Mouse (Mus musculus) midbrain, embryonic 11.5 days (tissue): ENCODE data around the gene Nsmce3. TPM values are rescaled to one million over a fixed set of nuclear protein-coding genes. Genes with fewer than 3 reads are reported as not detected.

Experiments used
- ATAC-seq: fragments of 200-750 bp; cut with Nextera tagmentation; 2 replicates; pipeline ENCODE4 v1.8.0; 2017; ENCODE audit warnings: moderate TSS enrichment, moderate library complexity; ENCODE audit not compliant: low FRiP score
- DNase-seq: peaks from one replicate; pipeline ENCODE4 v3.0.0; 2015; ENCODE audit warnings: low spot score; ENCODE audit errors: missing footprints
- H3K27ac ChIP-seq: fragments of 300-500 bp; sonication (generic); 2 replicates; pipeline ENCODE4 v1.5.1; 2014; ENCODE audit warnings: low read depth, low read length
- H3K27me3 ChIP-seq: fragments of 300-500 bp; sonication (generic); 2 replicates; pipeline ENCODE4 v1.6.1; 2014; ENCODE audit warnings: mild to moderate bottlenecking, low read length, moderate library complexity, mixed read lengths; ENCODE audit not compliant: control insufficient read depth, insufficient read depth
- H3K36me3 ChIP-seq: fragments of 300-500 bp; sonication (generic); 2 replicates; pipeline ENCODE4 v1.6.1; 2014; ENCODE audit warnings: mild to moderate bottlenecking, low read length, moderate library complexity, mixed read lengths; ENCODE audit not compliant: control insufficient read depth, insufficient read depth
- H3K4me1 ChIP-seq: fragments of 300-500 bp; sonication (generic); 2 replicates; pipeline ENCODE4 v1.6.1; 2014; ENCODE audit warnings: low read length; ENCODE audit not compliant: control insufficient read depth, insufficient read depth
- H3K4me2 ChIP-seq: fragments of 300-500 bp; sonication (generic); 2 replicates; pipeline ENCODE4 v1.6.1; 2014; ENCODE audit warnings: mild to moderate bottlenecking, moderate library complexity
- H3K4me3 ChIP-seq: fragments of 300-500 bp; sonication (generic); 2 replicates; pipeline ENCODE4 v1.5.1; 2014; ENCODE audit warnings: low read depth, low read length
- H3K9ac ChIP-seq: fragments of 300-500 bp; sonication (generic); 2 replicates; pipeline ENCODE4 v1.6.1; 2014; ENCODE audit warnings: low read length
- H3K9me3 ChIP-seq: fragments of 300-500 bp; sonication (generic); 2 replicates; pipeline ENCODE4 v1.6.1; 2016; ENCODE audit warnings: low read length; ENCODE audit not compliant: control insufficient read depth
- WGBS: fragments of 180-500 bp; shearing (Covaris S2); extraction: QIAGEN DNeasy Blood & Tissue Kit; methylation state at CpG from one replicate; pipeline ENCODE4 v1.1.7; 2014; 5-methylcytosine and 5-hydroxymethylcytosine counted together
- polyA plus RNA-seq: library from polyadenylated mRNA; unstranded; fragments of >200 nt; fragmentation: Nextera tagmentation; extraction: Ambion mirVana; gene quantifications from 2 replicates; pipeline ENCODE4 v1.2.1, GENCODE M21; 2014

Nsmce3 gene
- polyA plus RNA-seq, 1 experiment from 2014 or later: 13.1 TPM

GRCm38 (mm10) chr7:64850791-64851190, 22.0 kb downstream of the Nsmce3 start:
- Histone ChIP-seq H3K9ac (no peak overlapping the region), H3K9me3 (no peaks in the 10 kb centered on the region), H3K27me3 (no peaks in the 10 kb centered on the region), H3K36me3 (no peaks in the 10 kb centered on the region), H3K4me3 (no peak overlapping the region), H3K27ac (no peak overlapping the region), H3K4me1 (no peaks in the 10 kb centered on the region), H3K4me2 (no peak overlapping the region)
- DNase-seq (no peak), ATAC-seq (no peak)
- WGBS: 52% methylated on average over 3 of the region's 3 CpGs

- WGBS: 83% methylated on average over 5 of the region's 5 CpGs
- no peak overlapping the region for H3K4me3 ChIP-seq
- no peaks in the 10 kb centered on the region for H3K36me3 ChIP-seq
- DNase-seq (no peak), ATAC-seq (no peak)
- no peak overlapping the region for H3K4me2 ChIP-seq
- H3K9ac ChIP-seq: no peak overlapping the region
- H3K27me3 ChIP-seq: no peaks in the 10 kb centered on the region
- no peak overlapping the region for H3K27ac ChIP-seq
- no peaks in the 10 kb centered on the region for H3K9me3 ChIP-seq
- H3K4me1 ChIP-seq: no peaks in the 10 kb centered on the region
Measured at GRCm38 (mm10) chr7:64847366-64847899, 25.4 kb downstream of the Nsmce3 start.

- H3K27me3 ChIP-seq: no peaks in the 10 kb centered on the region
- DNase-seq: no peak
- H3K4me1 ChIP-seq: peaks cover 3% of the 10 kb centered on the region; the same call in 1 of the 2 replicates
- H3K9ac ChIP-seq: no peak overlapping the region
- H3K9me3 ChIP-seq: no peaks in the 10 kb centered on the region
- 86% methylated on average over 3 of the region's 3 CpGs for WGBS
- no peaks in the 10 kb centered on the region for H3K36me3 ChIP-seq
- no peak overlapping the region for H3K27ac ChIP-seq
- no peak overlapping the region for H3K4me2 ChIP-seq
- H3K4me3 ChIP-seq: no peak overlapping the region
- no peak for ATAC-seq
Measured at GRCm38 (mm10) chr7:64846061-64846460, 26.7 kb downstream of the Nsmce3 start.

- no peaks in the 10 kb centered on the region for H3K36me3 ChIP-seq
- no peak overlapping the region for H3K4me3 ChIP-seq
- peaks cover 7% of the 10 kb centered on the region; the same call in 1 of the 2 replicates for H3K4me1 ChIP-seq
- no peak overlapping the region for H3K4me2 ChIP-seq
- H3K9ac ChIP-seq: no peak overlapping the region
- DNase-seq (peak; percentile 90), ATAC-seq (peak; percentile 83)
- peak overlapping the region; percentile 3 for H3K27ac ChIP-seq
- WGBS: 32% methylated on average over 10 of the region's 10 CpGs
- no peaks in the 10 kb centered on the region for H3K27me3 ChIP-seq
- H3K9me3 ChIP-seq: no peaks in the 10 kb centered on the region
Measured at GRCm38 (mm10) chr7:64840946-64841659, 31.7 kb downstream of the Nsmce3 start.

GRCm38 (mm10) chr7:64840576-64840895, 32.3 kb downstream of the Nsmce3 start:
- WGBS: 66% methylated on average over 1 of the region's 1 CpGs
- peaks cover 7% of the 10 kb centered on the region; the same call in 1 of the 2 replicates for H3K4me1 ChIP-seq
- no peak overlapping the region for H3K4me3 ChIP-seq
- H3K9me3 ChIP-seq: no peaks in the 10 kb centered on the region
- H3K9ac ChIP-seq: no peak overlapping the region
- H3K27me3 ChIP-seq: no peaks in the 10 kb centered on the region
- DNase-seq (no peak), ATAC-seq (no peak)
- H3K4me2 ChIP-seq: peak overlapping the region; percentile 54
- H3K27ac ChIP-seq: no peak overlapping the region
- no peaks in the 10 kb centered on the region for H3K36me3 ChIP-seq

- H3K4me1 ChIP-seq: peaks cover 7% of the 10 kb centered on the region; the same call in 1 of the 2 replicates
- H3K27ac ChIP-seq: 0 out of 2 replicates have a peak overlapping the region, but pooled peaks have one; percentile 33
- no peaks in the 10 kb centered on the region for H3K9me3 ChIP-seq
- peak overlapping the region; percentile 54 for H3K4me2 ChIP-seq
- WGBS: 1% methylated on average over 21 of the region's 21 CpGs
- peak overlapping the region; percentile 25 for H3K4me3 ChIP-seq
- H3K9ac ChIP-seq: peak overlapping the region; percentile 41; the same call in 1 of the 2 replicates
- H3K36me3 ChIP-seq: no peaks in the 10 kb centered on the region
- ATAC-seq: peak; percentile 89
- no peaks in the 10 kb centered on the region for H3K27me3 ChIP-seq
- peak; percentile 95 for DNase-seq
Measured at GRCm38 (mm10) chr7:64839801-64840575, 32.8 kb downstream of the Nsmce3 start.

- H3K36me3 ChIP-seq: no peaks in the 10 kb centered on the region
- no peak overlapping the region for H3K4me2 ChIP-seq
- H3K27ac ChIP-seq: no peak overlapping the region
- H3K27me3 ChIP-seq: no peaks in the 10 kb centered on the region
- H3K4me1 ChIP-seq: peaks cover 7% of the 10 kb centered on the region; the same call in 1 of the 2 replicates
- H3K9me3 ChIP-seq: no peaks in the 10 kb centered on the region
- DNase-seq (no peak), ATAC-seq (no peak)
- H3K9ac ChIP-seq: no peak overlapping the region
- WGBS: 70% methylated on average over 2 of the region's 2 CpGs
- no peak overlapping the region for H3K4me3 ChIP-seq
Measured at GRCm38 (mm10) chr7:64839281-64839680, 33.5 kb downstream of the Nsmce3 start.

- H3K4me3 ChIP-seq: no peak overlapping the region
- ATAC-seq (no peak), DNase-seq (no peak)
- no peak overlapping the region for H3K4me2 ChIP-seq
- H3K4me1 ChIP-seq: peaks cover 3% of the 10 kb centered on the region; the same call in 1 of the 2 replicates
- no peaks in the 10 kb centered on the region for H3K27me3 ChIP-seq
- H3K9ac ChIP-seq: no peak overlapping the region
- H3K27ac ChIP-seq: no peak overlapping the region
- H3K36me3 ChIP-seq: no peaks in the 10 kb centered on the region
- no peaks in the 10 kb centered on the region for H3K9me3 ChIP-seq
- 40% methylated on average over 5 of the region's 5 CpGs for WGBS
Measured at GRCm38 (mm10) chr7:64830214-64830995, 42.4 kb downstream of the Nsmce3 start.
